Mouse (Mus musculus): ENCODE data around the gene Kdm5d.
A peak's percentile ranks its signal among the peaks of the same experiment; 100 is the strongest.

Gene Kdm5d

GRCm38 (mm10) chrY:897393-898227 is at the start of gene Kdm5d:
TSS of gene Kdm5d (plus strand) at chrY:897788.
- DNase-seq (ENCODE audit: low spot score), result peak; percentile 45

- no peak for DNase-seq (ENCODE audit: low spot score)
These were observed 25.2 kb upstream of the Kdm5d start for GRCm38 (mm10) chrY:872404-872803.

- peak; percentile 14 for DNase-seq (ENCODE audit: low spot score)
These were observed 24.6 kb upstream of the Kdm5d start for GRCm38 (mm10) chrY:872855-873549.

Measured in embryo, embryonic 10 days (tissue).